Mouse (Mus musculus) heart, adult 2 months (tissue): ENCODE measurements around the gene Lmbr1l.

Experiments used
- CTCF ChIP-seq: fragments of 200-600 bp; IDR thresholded peaks from 2 replicates; pipeline ENCODE4 v1.8.1; 2022; ENCODE audit warnings: antibody characterized with exemption, mild to moderate bottlenecking, moderate library complexity
- POLR2A ChIP-seq: fragments of 200-500 bp; IDR thresholded peaks from 2 replicates; pipeline ENCODE4 v1.6.1; 2011; ENCODE audit warnings: mild to moderate bottlenecking, low read depth, low read length, control low read depth; ENCODE audit not compliant: insufficient read depth

DNA sequence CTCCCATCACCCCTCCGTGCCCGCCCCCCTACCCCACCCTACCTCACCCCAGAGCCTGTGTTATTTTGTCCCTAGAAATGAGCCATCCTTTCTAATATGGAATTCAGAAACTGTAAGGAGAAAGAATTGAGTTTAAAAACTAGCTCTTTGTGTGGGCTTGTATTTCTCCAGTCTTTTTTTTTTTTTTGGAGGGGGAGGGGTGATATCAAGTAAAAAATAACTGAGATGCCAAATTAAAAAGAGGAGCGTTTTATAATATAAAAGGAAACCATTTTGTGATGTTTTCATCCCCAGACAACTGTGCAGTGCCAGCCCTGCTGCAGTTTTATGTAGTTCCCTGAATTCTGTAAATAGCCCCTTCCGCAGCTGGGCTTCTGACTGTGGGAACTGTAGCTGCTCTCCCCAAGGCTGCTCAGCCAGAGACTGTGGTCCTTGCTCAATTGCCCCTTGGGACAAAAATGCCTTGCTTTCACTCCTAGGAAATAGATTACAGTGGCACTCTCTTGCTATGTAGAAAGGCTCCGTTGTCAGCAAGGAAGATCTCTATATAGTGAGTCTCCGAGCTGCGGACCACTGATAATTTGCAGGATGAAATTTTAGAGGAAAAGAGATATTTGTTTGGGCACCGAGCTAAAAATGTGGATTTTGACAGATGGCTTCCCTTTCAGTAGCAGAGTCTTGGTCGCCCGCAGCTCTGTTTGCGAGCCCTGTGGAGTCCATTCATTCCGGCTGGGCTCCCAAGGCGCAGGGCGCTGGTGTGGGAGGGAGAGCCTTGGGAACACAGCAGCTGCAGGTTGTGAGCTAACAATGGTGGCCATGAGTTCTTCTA, 36.6 kb upstream of the Lmbr1l start:
- no peak for TF ChIP-seq CTCF
- TF ChIP-seq POLR2A, result 0 out of 2 replicates have a peak, but pooled peaks have one; percentile 11
